Mouse (Mus musculus) leukemia stem cell, adult 10-12 weeks (primary cell): ENCODE data around the gene Rtkn2. TPM values are rescaled to one million over a fixed set of nuclear protein-coding genes. Genes with fewer than 3 reads are reported as not detected.

ENCODE experiments used
- polyA plus RNA-seq: library from polyadenylated mRNA; stranded (reverse); fragments of >175 nt; gene quantifications from 2 replicates; pipeline ENCODE4 v1.2.3, GENCODE M21; 2012; ENCODE audit warnings: low replicate concordance

Rtkn2 gene
- not detected in 2 replicates for polyA plus RNA-seq

GRCm38 (mm10) chr10:67979401-67980157 is at the start of gene Rtkn2:
Gene Rtkn2 (plus strand): TSS chr10:67979570.

Other genes with a start within 250 kb of the Rtkn2 start
- 0.14 and 0.16 TPM in 2 replicates for gene Zfp365, start 66.9 kb upstream of the Rtkn2 start, polyA plus RNA-seq